Mouse (Mus musculus): ENCODE results near the gene Lrriq3. TPM values are rescaled to one million over a fixed set of nuclear protein-coding genes. Genes with fewer than 3 reads are reported as not detected.
A peak's percentile ranks its signal among the peaks of the same experiment; 100 is the strongest.

Lrriq3 gene
- 0.82 and 1.1 TPM in 2 replicates for polyA plus RNA-seq (2014; fragmentation: Nextera tagmentation; extraction: Ambion mirVana)

DNA sequence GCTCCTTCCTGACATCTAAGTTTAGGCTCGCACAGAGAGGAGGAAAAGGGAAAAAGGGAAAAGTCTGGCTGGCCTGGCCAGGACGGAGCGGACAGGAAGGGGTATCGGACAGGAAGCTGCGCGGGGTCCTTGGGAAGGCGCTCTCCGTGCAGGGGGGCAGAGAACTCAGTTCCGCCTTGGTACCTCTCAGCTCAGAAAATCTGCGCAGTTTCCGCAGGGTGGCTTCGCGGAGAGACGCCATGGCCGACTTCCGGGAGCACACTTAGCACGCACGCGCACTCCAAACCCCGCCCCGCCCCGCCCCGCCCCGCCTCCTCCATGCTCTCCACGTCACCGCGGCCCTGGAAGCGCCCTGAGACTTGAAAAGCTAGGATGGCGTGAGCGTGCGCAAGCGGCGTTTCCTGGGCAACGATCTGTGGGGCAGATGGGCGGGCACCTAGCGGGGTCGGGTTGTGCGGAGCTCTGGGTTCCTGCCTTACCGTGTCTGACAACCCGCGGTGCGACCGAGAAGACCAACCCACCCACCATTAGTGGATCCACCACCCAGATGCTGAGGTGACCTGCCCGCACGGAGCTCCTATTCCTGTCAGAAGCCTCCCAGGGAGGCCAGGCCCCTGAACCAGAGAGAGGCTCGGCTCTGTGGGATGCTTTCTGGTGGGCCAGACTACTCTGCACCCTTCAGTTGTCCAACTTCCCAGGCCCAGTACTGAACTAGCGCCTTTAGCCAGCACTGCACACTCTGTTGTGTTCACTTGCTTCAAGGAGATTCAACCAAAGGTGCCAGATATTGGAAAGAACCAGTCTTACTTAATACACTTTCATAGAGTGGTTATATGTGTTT, at the start of gene Lrriq3, which contains the start of gene Fpgt:
Gene Lrriq3 (plus strand): TSS at position 319 of the 841 bp plus-strand sequence.
Gene Fpgt (minus strand): TSS at position 288 of the 841 bp plus-strand sequence.
- peak within 1 kb of the TSS; percentile 61 for H3K4me2 ChIP-seq (ENCODE audit: low read depth)

GRCm38 (mm10) chr3:155052021-155052420, 41.2 kb upstream of the Lrriq3 start:
- H3K27me3 ChIP-seq (ENCODE audit: control insufficient read depth, insufficient read depth, low read length): no peaks in the 10 kb centered on the region

More for the DNA sequence above, at the start of gene Lrriq3, which contains the start of gene Fpgt:
- under 1% methylated on average over 31 of the region's 47 CpGs for WGBS
- H3K36me3 ChIP-seq (ENCODE audit: control insufficient read depth, insufficient read depth, low read length): no peaks in the 10 kb centered on the region
- DNase-seq (ENCODE audit: low spot score): peak; percentile 94
- H3K4me1 ChIP-seq (ENCODE audit: control insufficient read depth, insufficient read depth, low read length): peaks cover 2% of the 10 kb centered on the region; the same call in 1 of the 2 replicates
- peak within 1 kb of the TSS; percentile 76 for H3K9ac ChIP-seq (ENCODE audit: low read length)
- peak within 1 kb of the TSS; percentile 67 for H3K4me3 ChIP-seq (ENCODE audit: low read depth, low read length)
- ATAC-seq (ENCODE audit: insufficient read depth, low FRiP score, low TSS enrichment): peak; percentile 98
- no peaks in the 10 kb centered on the region for H3K27me3 ChIP-seq (ENCODE audit: control insufficient read depth, insufficient read depth, low read length)
- H3K9me3 ChIP-seq (ENCODE audit: control insufficient read depth, low read length): no peaks in the 10 kb centered on the region
- peak within 1 kb of the TSS; percentile 63 for H3K27ac ChIP-seq (ENCODE audit: low read depth, low read length)

GRCm38 (mm10) chr3:155053189-155053588, 40.0 kb upstream of the Lrriq3 start:
- no peaks in the 10 kb centered on the region for H3K4me1 ChIP-seq (ENCODE audit: control insufficient read depth, insufficient read depth, low read length)
- no peak overlapping the region for H3K9ac ChIP-seq (ENCODE audit: low read length)
- DNase-seq (ENCODE audit: low spot score): no peak
- no peaks in the 10 kb centered on the region for H3K36me3 ChIP-seq (ENCODE audit: control insufficient read depth, insufficient read depth, low read length)
- no peaks in the 10 kb centered on the region for H3K9me3 ChIP-seq (ENCODE audit: control insufficient read depth, low read length)
- ATAC-seq (ENCODE audit: insufficient read depth, low FRiP score, low TSS enrichment): no peak
- H3K27ac ChIP-seq (ENCODE audit: low read depth, low read length): no peak overlapping the region
- no peaks in the 10 kb centered on the region for H3K27me3 ChIP-seq (ENCODE audit: control insufficient read depth, insufficient read depth, low read length)
- WGBS: 77% methylated on average over 1 of the region's 1 CpGs
- H3K4me3 ChIP-seq (ENCODE audit: low read depth, low read length): no peak overlapping the region
- H3K4me2 ChIP-seq (ENCODE audit: low read depth): no peak overlapping the region

More at GRCm38 (mm10) chr3:155052021-155052420, 41.2 kb upstream of the Lrriq3 start:
- Histone ChIP-seq H3K9ac (ENCODE audit: low read length) (no peak overlapping the region), H3K4me2 (ENCODE audit: low read depth) (no peak overlapping the region), H3K4me1 (ENCODE audit: control insufficient read depth, insufficient read depth, low read length) (no peaks in the 10 kb centered on the region), H3K27ac (ENCODE audit: low read depth, low read length) (no peak overlapping the region), H3K9me3 (ENCODE audit: control insufficient read depth, low read length) (no peaks in the 10 kb centered on the region), H3K36me3 (ENCODE audit: control insufficient read depth, insufficient read depth, low read length) (no peaks in the 10 kb centered on the region), H3K4me3 (ENCODE audit: low read depth, low read length) (no peak overlapping the region)
- ATAC-seq (ENCODE audit: insufficient read depth, low FRiP score, low TSS enrichment) (no peak), DNase-seq (ENCODE audit: low spot score) (no peak)

DNA sequence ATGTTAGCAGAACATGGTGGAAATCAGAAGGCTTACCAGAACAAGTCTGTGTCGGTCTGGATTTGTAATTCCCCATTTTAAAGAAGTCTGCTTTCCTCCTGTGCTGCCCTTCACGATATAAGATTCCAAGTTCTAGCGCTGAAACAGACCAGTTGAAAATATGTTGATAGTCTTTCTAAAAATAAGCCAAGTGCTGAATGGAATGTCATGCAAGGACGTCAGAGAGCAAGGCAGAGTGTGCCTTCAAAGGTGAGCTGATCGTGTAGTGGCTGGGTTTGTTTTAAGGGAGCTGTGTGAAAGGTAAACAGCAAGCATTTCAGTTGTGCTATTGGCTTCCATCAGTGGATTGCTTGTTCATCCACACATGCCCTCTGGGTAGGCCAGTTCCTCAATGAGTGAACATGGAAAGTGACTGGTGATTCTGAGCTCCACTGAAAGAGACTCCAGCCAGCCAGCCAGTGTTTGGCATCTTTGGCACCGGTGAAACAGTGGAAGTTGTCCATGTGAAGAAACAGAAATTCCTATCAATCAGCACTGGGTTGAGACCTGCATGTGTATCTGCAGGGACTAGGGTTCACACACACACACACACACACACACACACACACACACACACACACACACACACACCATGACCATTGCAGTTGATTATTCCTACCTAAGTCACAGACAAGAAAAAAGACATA, 37.9 kb upstream of the Lrriq3 start, which contains the start of gene Tnni3k:
Gene Tnni3k (minus strand): TSS at position 177 of the 686 bp plus-strand sequence.
- no peak within 1 kb of the TSS for H3K4me2 ChIP-seq (ENCODE audit: low read depth)
- no peak within 1 kb of the TSS for H3K4me3 ChIP-seq (ENCODE audit: low read depth, low read length)
- DNase-seq (ENCODE audit: low spot score): no peak
- WGBS: 79% methylated on average over 6 of the region's 6 CpGs
- no peaks in the 10 kb centered on the region for H3K27me3 ChIP-seq (ENCODE audit: control insufficient read depth, insufficient read depth, low read length)
- no peak within 1 kb of the TSS for H3K27ac ChIP-seq (ENCODE audit: low read depth, low read length)
- no peak within 1 kb of the TSS for H3K9ac ChIP-seq (ENCODE audit: low read length)
- H3K36me3 ChIP-seq (ENCODE audit: control insufficient read depth, insufficient read depth, low read length): no peaks in the 10 kb centered on the region
- H3K9me3 ChIP-seq (ENCODE audit: control insufficient read depth, low read length): no peaks in the 10 kb centered on the region
- ATAC-seq (ENCODE audit: insufficient read depth, low FRiP score, low TSS enrichment): no peak
- H3K4me1 ChIP-seq (ENCODE audit: control insufficient read depth, insufficient read depth, low read length): no peaks in the 10 kb centered on the region

- H3K36me3 ChIP-seq (ENCODE audit: control insufficient read depth, insufficient read depth, low read length): no peaks in the 10 kb centered on the region
- H3K4me1 ChIP-seq (ENCODE audit: control insufficient read depth, insufficient read depth, low read length): no peaks in the 10 kb centered on the region
Measured at GRCm38 (mm10) chr3:155056606-155057005, 36.6 kb upstream of the Lrriq3 start.

DNA sequence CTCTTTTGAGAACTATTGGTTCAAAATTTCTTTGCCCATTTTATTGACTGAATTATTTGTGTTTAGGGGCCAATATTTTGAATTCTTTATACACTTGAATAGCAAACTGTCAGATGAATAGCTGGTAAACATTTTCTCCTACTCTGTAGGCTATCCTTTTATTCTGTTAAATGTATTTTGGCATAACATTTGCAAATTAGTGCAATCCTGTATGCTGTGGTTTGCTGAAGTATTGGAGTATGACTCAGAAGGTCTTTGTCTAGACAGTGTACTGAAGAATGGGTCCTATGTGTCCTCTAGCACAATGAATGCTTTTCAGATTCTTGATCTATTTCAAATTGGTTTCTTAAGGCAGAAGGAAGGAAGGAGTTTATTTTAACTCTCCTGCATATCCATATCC, 35.7 kb upstream of the Lrriq3 start:
- Histone ChIP-seq H3K4me2 (ENCODE audit: low read depth) (no peak overlapping the region), H3K9me3 (ENCODE audit: control insufficient read depth, low read length) (no peaks in the 10 kb centered on the region), H3K9ac (ENCODE audit: low read length) (no peak overlapping the region), H3K36me3 (ENCODE audit: control insufficient read depth, insufficient read depth, low read length) (no peaks in the 10 kb centered on the region), H3K27ac (ENCODE audit: low read depth, low read length) (no peak overlapping the region), H3K27me3 (ENCODE audit: control insufficient read depth, insufficient read depth, low read length) (no peaks in the 10 kb centered on the region), H3K4me1 (ENCODE audit: control insufficient read depth, insufficient read depth, low read length) (no peaks in the 10 kb centered on the region), H3K4me3 (ENCODE audit: low read depth, low read length) (no peak overlapping the region)
- no peak for DNase-seq (ENCODE audit: low spot score)
- no peak for ATAC-seq (ENCODE audit: insufficient read depth, low FRiP score, low TSS enrichment)

More at GRCm38 (mm10) chr3:155056606-155057005, 36.6 kb upstream of the Lrriq3 start:
- no peak overlapping the region for H3K9ac ChIP-seq (ENCODE audit: low read length)
- H3K4me2 ChIP-seq (ENCODE audit: low read depth): no peak overlapping the region
- DNase-seq (ENCODE audit: low spot score): no peak
- H3K4me3 ChIP-seq (ENCODE audit: low read depth, low read length): no peak overlapping the region
- no peaks in the 10 kb centered on the region for H3K9me3 ChIP-seq (ENCODE audit: control insufficient read depth, low read length)
- H3K27ac ChIP-seq (ENCODE audit: low read depth, low read length): no peak overlapping the region
- no peak for ATAC-seq (ENCODE audit: insufficient read depth, low FRiP score, low TSS enrichment)
- no peaks in the 10 kb centered on the region for H3K27me3 ChIP-seq (ENCODE audit: control insufficient read depth, insufficient read depth, low read length)

- no peak overlapping the region for H3K4me2 ChIP-seq (ENCODE audit: low read depth)
- no peaks in the 10 kb centered on the region for H3K27me3 ChIP-seq (ENCODE audit: control insufficient read depth, insufficient read depth, low read length)
- 83% methylated on average over 6 of the region's 6 CpGs for WGBS
- no peaks in the 10 kb centered on the region for H3K4me1 ChIP-seq (ENCODE audit: control insufficient read depth, insufficient read depth, low read length)
- DNase-seq (ENCODE audit: low spot score) (no peak), ATAC-seq (ENCODE audit: insufficient read depth, low FRiP score, low TSS enrichment) (no peak)
- no peaks in the 10 kb centered on the region for H3K9me3 ChIP-seq (ENCODE audit: control insufficient read depth, low read length)
- no peaks in the 10 kb centered on the region for H3K36me3 ChIP-seq (ENCODE audit: control insufficient read depth, insufficient read depth, low read length)
- H3K9ac ChIP-seq (ENCODE audit: low read length): no peak overlapping the region
- no peak overlapping the region for H3K27ac ChIP-seq (ENCODE audit: low read depth, low read length)
- H3K4me3 ChIP-seq (ENCODE audit: low read depth, low read length): no peak overlapping the region
Measured at GRCm38 (mm10) chr3:155058800-155059448, 34.3 kb upstream of the Lrriq3 start.

DNA sequence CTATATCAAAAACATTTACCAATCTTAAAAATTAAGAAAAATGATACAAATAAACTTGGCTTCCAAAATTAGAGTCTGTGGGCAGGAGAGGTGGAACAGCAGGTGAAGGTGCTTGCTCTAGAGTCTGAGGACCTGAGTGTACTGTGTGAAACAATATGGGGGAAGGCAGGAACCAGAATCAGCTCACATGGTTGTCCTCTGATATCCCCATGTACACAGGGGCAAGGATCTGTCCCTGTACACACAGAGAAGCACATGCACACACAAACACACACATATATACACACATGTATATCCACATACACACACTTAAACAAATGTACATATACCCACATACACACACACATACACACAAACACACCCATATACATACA, 33.8 kb upstream of the Lrriq3 start:
- no peak for ATAC-seq (ENCODE audit: insufficient read depth, low FRiP score, low TSS enrichment)
- no peak overlapping the region for H3K9ac ChIP-seq (ENCODE audit: low read length)
- no peak overlapping the region for H3K4me2 ChIP-seq (ENCODE audit: low read depth)
- H3K36me3 ChIP-seq (ENCODE audit: control insufficient read depth, insufficient read depth, low read length): no peaks in the 10 kb centered on the region
- no peaks in the 10 kb centered on the region for H3K9me3 ChIP-seq (ENCODE audit: control insufficient read depth, low read length)
- DNase-seq (ENCODE audit: low spot score): no peak
- no peak overlapping the region for H3K27ac ChIP-seq (ENCODE audit: low read depth, low read length)
- H3K4me3 ChIP-seq (ENCODE audit: low read depth, low read length): no peak overlapping the region
- H3K27me3 ChIP-seq (ENCODE audit: control insufficient read depth, insufficient read depth, low read length): no peaks in the 10 kb centered on the region
- H3K4me1 ChIP-seq (ENCODE audit: control insufficient read depth, insufficient read depth, low read length): no peaks in the 10 kb centered on the region
